Comparison of ENCODE assay signal across 10 mouse cellular contexts in genomic region chr5:118436474-118437306, GRCm38 (mm10).
DNase-seq lines count a peak whose midpoint lies in the region; ATAC-seq lines count a peak whose summit lies in the region.
"Had no signal": no experiment of that assay in that cellular context is flagged by ENCODE, and none has a peak within 500 bp of the region (broad histone marks: within the 10 kb centered on the region; RNA-seq: fewer than 3 reads in every experiment).

No protein-coding gene starts in this region.

- no peak overlapping the region for H3K27ac ChIP-seq in heart, embryonic 12.5 days (ENCODE audit: poor library complexity, severe bottlenecking)
- H3K27ac ChIP-seq in lung, embryonic 16.5 days (ENCODE audit: low read length): no peak overlapping the region
- H3K27ac ChIP-seq in limb, embryonic 11.5 days (replicated peaks; ENCODE audit: low read depth, low read length): no peak overlapping the region
- no peak overlapping the region for H3K27ac ChIP-seq in neural tube, embryonic 13.5 days (replicated peaks)

- peaks cover 24% of the 10 kb centered on the region for H3K4me1 ChIP-seq in heart, embryonic 12.5 days (replicated peaks)
- H3K4me1 ChIP-seq in lung, embryonic 16.5 days (replicated peaks; ENCODE audit: control insufficient read depth, insufficient read depth, low read length): peaks cover 9% of the 10 kb centered on the region; the same call in 1 of the 2 replicates
- peaks cover 11% of the 10 kb centered on the region for H3K4me1 ChIP-seq in limb, embryonic 11.5 days (ENCODE audit: control insufficient read depth, insufficient read depth, low read length)
- peaks cover 23% of the 10 kb centered on the region for H3K4me1 ChIP-seq in neural tube, embryonic 13.5 days (replicated peaks)

- H3K27me3 ChIP-seq in heart, embryonic 12.5 days (replicated peaks): peaks cover 30% of the 10 kb centered on the region
- H3K27me3 ChIP-seq in lung, embryonic 16.5 days (ENCODE audit: control insufficient read depth, insufficient read depth, low read depth, low read length): peaks cover 6% of the 10 kb centered on the region; the same call in 1 of the 2 replicates
- H3K27me3 ChIP-seq in limb, embryonic 11.5 days (ENCODE audit: control insufficient read depth, insufficient read depth, low read length): peaks cover 18% of the 10 kb centered on the region
- peaks cover 38% of the 10 kb centered on the region for H3K27me3 ChIP-seq in neural tube, embryonic 13.5 days

- H3K4me2 ChIP-seq in heart, embryonic 12.5 days: peak overlapping the region; percentile 56
- H3K4me2 ChIP-seq in lung, embryonic 16.5 days (ENCODE audit: low read depth, low read length): peak overlapping the region; percentile 36
- peak overlapping the region; percentile 33 for H3K4me2 ChIP-seq in limb, embryonic 11.5 days (ENCODE audit: low read depth, severe bottlenecking)
- peak overlapping the region; percentile 13; the same call in 1 of the 2 replicates for H3K4me2 ChIP-seq in neural tube, embryonic 13.5 days

- no peaks in the 10 kb centered on the region for H3K36me3 ChIP-seq in heart, embryonic 12.5 days
- H3K36me3 ChIP-seq in lung, embryonic 16.5 days (ENCODE audit: control insufficient read depth, insufficient read depth, low read length): no peaks in the 10 kb centered on the region
- no peaks in the 10 kb centered on the region for H3K36me3 ChIP-seq in limb, embryonic 11.5 days (ENCODE audit: control insufficient read depth, insufficient read depth, low read length)
- no peaks in the 10 kb centered on the region for H3K36me3 ChIP-seq in neural tube, embryonic 13.5 days

- peak overlapping the region; percentile 22 for H3K4me3 ChIP-seq in heart, embryonic 12.5 days
- H3K4me3 ChIP-seq in lung, embryonic 16.5 days (ENCODE audit: low read length): no peak overlapping the region
- peak overlapping the region; percentile 8; the same call in 1 of the 2 replicates for H3K4me3 ChIP-seq in limb, embryonic 11.5 days (ENCODE audit: low read depth, low read length)
- no peak overlapping the region for H3K4me3 ChIP-seq in neural tube, embryonic 13.5 days

- ATAC-seq in heart, embryonic 12.5 days (ENCODE audit: insufficient number of reproducible peaks, low FRiP score): no peak
- ATAC-seq in lung, embryonic 16.5 days (ENCODE audit: low read depth): peak; percentile 43
- no peak; the same call in 1 of the 2 replicates for ATAC-seq in limb, embryonic 11.5 days (ENCODE audit: insufficient number of reproducible peaks, low FRiP score, low TSS enrichment, low read depth)
- ATAC-seq in neural tube, embryonic 13.5 days (ENCODE audit: low read depth): no peak

- intact Hi-C loops in heart, postnatal 36 days (cut with DNase I): no loop called here

- no peaks in the 10 kb centered on the region for H3K9me3 ChIP-seq in heart, embryonic 12.5 days (replicated peaks)
- no peaks in the 10 kb centered on the region for H3K9me3 ChIP-seq in lung, embryonic 16.5 days (ENCODE audit: control insufficient read depth, low read length)
- no peaks in the 10 kb centered on the region for H3K9me3 ChIP-seq in limb, embryonic 11.5 days (ENCODE audit: control insufficient read depth, low read length)
- H3K9me3 ChIP-seq in neural tube, embryonic 13.5 days: no peaks in the 10 kb centered on the region

- no peak for DNase-seq in heart, postnatal 36 days
- DNase-seq in lung, postnatal 25 days (ENCODE audit: low spot score): no peak
- peak; percentile 42 for DNase-seq in limb, embryonic 11.5 days (ENCODE audit: low spot score)
- no peak for DNase-seq in testis, postnatal 10 days (ENCODE audit: low spot score)
- no peak for DNase-seq in layer of hippocampus, postnatal 25 days (ENCODE audit: extremely low spot score in 1 of 2, low spot score in 1 of 2)
- DNase-seq: heart, adult 18-20 months; thymus, adult 18-20 months had no signal

- WGBS in heart, embryonic 12.5 days: 13% methylated on average over 22 of the region's 22 CpGs
- WGBS in lung, embryonic 16.5 days: 20% methylated on average over 22 of the region's 22 CpGs
- WGBS in limb, embryonic 11.5 days: 7% methylated on average over 22 of the region's 22 CpGs
- 11% methylated on average over 22 of the region's 22 CpGs for WGBS in neural tube, embryonic 13.5 days

- H3K9ac ChIP-seq in heart, embryonic 12.5 days: no peak overlapping the region; the same call in 1 of the 2 replicates
- no peak overlapping the region for H3K9ac ChIP-seq in lung, embryonic 16.5 days (ENCODE audit: low read length)
- no peak overlapping the region for H3K9ac ChIP-seq in limb, embryonic 11.5 days (ENCODE audit: low read length)
- H3K9ac ChIP-seq in neural tube, embryonic 13.5 days: no peak overlapping the region

Comparison
In these comparisons a context has a peak if more than half of its experiments do, and no peak if none do; other contexts are left out.
1. H3K4me3 ChIP-seq: peak in heart, embryonic 12.5 days (single experiment) and limb, embryonic 11.5 days (single experiment); none in lung, embryonic 16.5 days (single experiment) and neural tube, embryonic 13.5 days (single experiment).
2. Peak in every context shown above with its lines, with median percentiles within 50 percentile points of each other: H3K4me2 ChIP-seq.